Mouse (Mus musculus): ENCODE measurements around the gene Pdzd4. TPM values are rescaled to one million over a fixed set of nuclear protein-coding genes. Genes with fewer than 3 reads are reported as not detected.

The Pdzd4 gene
- polyA plus RNA-seq, 1 experiment from 2014 or later, result 1.2 TPM

DNA sequence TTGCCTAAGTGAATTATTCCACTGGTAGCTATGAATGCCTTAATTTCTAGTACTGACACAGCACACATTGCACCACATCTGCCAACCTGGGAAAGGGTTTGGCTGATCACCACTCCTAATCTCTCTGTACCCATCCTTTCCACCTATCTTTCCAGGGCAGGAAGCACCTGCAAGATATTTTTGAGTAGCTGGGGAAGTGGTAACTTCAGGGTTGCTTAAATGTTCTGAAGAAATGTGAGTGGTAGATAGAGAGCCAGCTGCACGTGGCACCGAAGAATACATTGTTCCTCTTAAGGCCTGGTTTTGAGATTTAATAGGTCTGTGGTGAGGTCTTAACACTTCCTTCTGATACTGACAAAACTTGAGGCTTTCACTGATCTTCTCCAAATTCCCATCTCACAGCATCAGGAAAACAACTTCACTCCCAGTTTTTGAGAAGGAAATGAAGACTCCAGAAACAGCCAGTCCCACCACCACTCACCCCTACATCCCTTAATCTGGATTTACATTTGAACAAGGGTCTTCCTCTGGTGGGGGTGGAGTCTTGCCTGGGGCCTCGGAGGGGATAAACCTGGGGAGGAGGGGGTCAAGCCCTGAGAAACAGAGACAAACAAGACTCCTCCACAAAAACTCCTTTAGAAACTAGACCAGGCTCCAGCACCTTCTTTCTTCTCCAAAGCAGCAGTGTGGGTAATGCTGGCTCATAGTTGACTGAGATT lies 8.0 kb downstream of the Pdzd4 start:
- no peaks in the 10 kb centered on the region for H3K9me3 ChIP-seq
- WGBS, result 69% methylated on average over 3 of the region's 3 CpGs

GRCm38 (mm10) chrX:73815072-73815471 lies 9.7 kb downstream of the Pdzd4 start:
- Histone ChIP-seq H3K36me3 (no peaks in the 10 kb centered on the region), H3K4me3 (peak overlapping the region; percentile 38), H3K9ac (peak overlapping the region; percentile 65), H3K4me2 (replicated peaks) (peak overlapping the region; percentile 53), H3K9me3 (no peaks in the 10 kb centered on the region), H3K27ac (no peak overlapping the region), H3K27me3 (peaks cover 2% of the 10 kb centered on the region; the same call in 1 of the 2 replicates), H3K4me1 (no peaks in the 10 kb centered on the region)
- peak; percentile 64; the same call in 1 of the 2 replicates for ATAC-seq (ENCODE audit: low FRiP score, low read depth)
- 4% methylated on average over 14 of the region's 14 CpGs for WGBS

More for the DNA sequence above, 8.0 kb downstream of the Pdzd4 start:
- H3K4me1 ChIP-seq, result no peaks in the 10 kb centered on the region
- no peak overlapping the region for H3K4me2 ChIP-seq (replicated peaks)
- H3K9ac ChIP-seq, result no peak overlapping the region
- no peak overlapping the region for H3K27ac ChIP-seq
- H3K4me3 ChIP-seq, result no peak overlapping the region
- H3K36me3 ChIP-seq, result no peaks in the 10 kb centered on the region
- no peak for ATAC-seq (ENCODE audit: low FRiP score, low read depth)
- H3K27me3 ChIP-seq, result peaks cover 2% of the 10 kb centered on the region; the same call in 1 of the 2 replicates

GRCm38 (mm10) chrX:73805814-73806213 lies 19.0 kb downstream of the Pdzd4 start:
- H3K27ac ChIP-seq, result no peak overlapping the region
- ATAC-seq (ENCODE audit: low FRiP score, low read depth), result no peak

DNA sequence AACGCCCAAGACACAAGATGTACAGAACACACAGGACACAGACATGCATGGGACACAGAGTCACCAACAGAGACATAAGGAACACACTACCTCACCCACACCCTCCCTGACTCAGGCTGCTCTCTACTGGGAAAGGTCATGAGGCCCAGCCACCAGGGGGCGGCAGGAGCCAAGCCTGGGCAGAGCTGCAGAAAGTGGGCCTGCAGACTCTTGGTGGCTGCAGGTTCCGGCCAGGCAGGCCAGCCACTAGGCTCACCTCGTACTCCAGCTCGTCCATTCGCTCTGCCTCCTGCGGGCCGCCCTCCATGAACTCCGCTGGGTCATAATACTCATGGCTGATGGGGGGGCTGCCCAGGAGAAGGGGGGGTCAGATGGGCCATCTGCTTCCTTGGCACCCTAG lies 26.3 kb downstream of the Pdzd4 start:
- Histone ChIP-seq H3K27ac (no peak overlapping the region), H3K36me3 (peaks cover 5% of the 10 kb centered on the region), H3K4me3 (no peak overlapping the region), H3K27me3 (peaks cover 6% of the 10 kb centered on the region; the same call in 1 of the 2 replicates), H3K9ac (no peak overlapping the region), H3K4me2 (replicated peaks) (no peak overlapping the region), H3K4me1 (no peaks in the 10 kb centered on the region), H3K9me3 (no peaks in the 10 kb centered on the region)
- WGBS, result 47% methylated on average over 9 of the region's 9 CpGs
- ATAC-seq (ENCODE audit: low FRiP score, low read depth), result 0 out of 2 replicates have a peak, but pooled peaks have one; percentile 48

More at GRCm38 (mm10) chrX:73805814-73806213, 19.0 kb downstream of the Pdzd4 start:
- 39% methylated on average over 1 of the region's 1 CpGs for WGBS
- no peak overlapping the region for H3K4me3 ChIP-seq
- no peak overlapping the region for H3K4me2 ChIP-seq (replicated peaks)
- H3K9me3 ChIP-seq, result no peaks in the 10 kb centered on the region
- no peaks in the 10 kb centered on the region for H3K36me3 ChIP-seq
- H3K9ac ChIP-seq, result no peak overlapping the region
- no peaks in the 10 kb centered on the region for H3K4me1 ChIP-seq
- H3K27me3 ChIP-seq, result no peaks in the 10 kb centered on the region; the same call in 1 of the 2 replicates

GRCm38 (mm10) chrX:73797511-73797910 lies 27.3 kb downstream of the Pdzd4 start:
- Histone ChIP-seq H3K4me2 (replicated peaks) (no peak overlapping the region), H3K36me3 (peaks cover 5% of the 10 kb centered on the region), H3K27ac (no peak overlapping the region), H3K9ac (no peak overlapping the region), H3K9me3 (no peaks in the 10 kb centered on the region), H3K4me1 (no peaks in the 10 kb centered on the region), H3K27me3 (peaks cover 6% of the 10 kb centered on the region; the same call in 1 of the 2 replicates), H3K4me3 (no peak overlapping the region)
- ATAC-seq (ENCODE audit: low FRiP score, low read depth), result no peak
- 83% methylated on average over 2 of the region's 2 CpGs for WGBS

DNA sequence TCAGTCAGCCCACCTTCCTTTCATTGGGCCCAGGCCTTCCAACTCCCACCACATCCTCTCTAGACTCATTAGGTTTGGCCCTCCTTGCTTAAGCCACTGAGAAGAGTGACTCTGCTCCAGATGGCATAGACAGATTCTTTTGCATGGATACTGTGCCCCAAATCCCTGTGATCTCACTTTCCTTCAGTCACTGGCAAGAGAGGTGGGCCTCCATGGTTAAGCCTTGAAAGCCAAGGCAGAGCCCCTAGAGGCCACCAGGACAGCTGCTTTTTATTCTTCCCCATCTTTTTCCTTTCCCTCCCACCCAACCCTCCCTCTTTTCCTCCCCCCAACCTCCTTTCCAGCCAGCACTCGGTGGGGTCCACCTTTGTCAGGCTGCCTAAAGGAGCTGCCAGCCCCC lies 31.3 kb downstream of the Pdzd4 start:
- H3K4me2 ChIP-seq (replicated peaks), result no peak overlapping the region
- H3K27ac ChIP-seq, result no peak overlapping the region
- ATAC-seq (ENCODE audit: low FRiP score, low read depth), result no peak
- WGBS, result 14% methylated on average over 1 of the region's 1 CpGs
- H3K9me3 ChIP-seq, result no peaks in the 10 kb centered on the region
- H3K4me1 ChIP-seq, result no peaks in the 10 kb centered on the region
- H3K4me3 ChIP-seq, result no peak overlapping the region
- H3K9ac ChIP-seq, result no peak overlapping the region
- H3K27me3 ChIP-seq, result no peaks in the 10 kb centered on the region; the same call in 1 of the 2 replicates
- peaks cover 26% of the 10 kb centered on the region for H3K36me3 ChIP-seq

- H3K27me3 ChIP-seq, result no peaks in the 10 kb centered on the region; the same call in 1 of the 2 replicates
- no peak overlapping the region for H3K4me2 ChIP-seq (replicated peaks)
- no peak overlapping the region for H3K4me3 ChIP-seq
- H3K36me3 ChIP-seq, result peaks cover 26% of the 10 kb centered on the region
- ATAC-seq (ENCODE audit: low FRiP score, low read depth), result no peak
- H3K9ac ChIP-seq, result no peak overlapping the region
- no peaks in the 10 kb centered on the region for H3K9me3 ChIP-seq
- 0 out of 2 replicates have a peak, but pooled peaks cover under 1% of the 10 kb centered on the region for H3K4me1 ChIP-seq
- no peak overlapping the region for H3K27ac ChIP-seq
Observed at GRCm38 (mm10) chrX:73793039-73793438, 31.7 kb downstream of the Pdzd4 start.

DNA sequence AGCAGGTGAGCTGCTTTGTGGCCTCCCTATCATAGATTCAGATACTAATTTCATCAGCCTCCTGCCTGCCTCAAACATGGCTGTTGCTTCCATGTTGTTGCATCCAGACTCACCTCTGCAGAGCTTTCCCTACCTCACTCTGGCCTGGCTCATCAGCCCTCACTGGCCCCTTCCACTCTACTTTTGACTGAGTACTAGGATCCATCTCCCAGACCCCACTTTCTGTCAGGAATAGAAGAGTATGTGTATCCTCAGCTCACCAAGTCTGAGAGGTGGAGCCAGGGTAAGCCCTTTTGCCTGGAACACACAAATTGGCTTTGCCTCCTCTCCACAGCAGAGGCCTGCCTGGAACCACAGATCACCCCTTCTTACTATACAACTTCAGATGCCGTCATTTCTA lies 36.3 kb downstream of the Pdzd4 start:
- no peak overlapping the region for H3K27ac ChIP-seq
- H3K4me3 ChIP-seq, result peak overlapping the region; percentile 60; the same call in 1 of the 2 replicates
- no peaks in the 10 kb centered on the region for H3K9me3 ChIP-seq
- H3K36me3 ChIP-seq, result peaks cover 21% of the 10 kb centered on the region
- H3K9ac ChIP-seq, result peak overlapping the region; percentile 75
- H3K4me2 ChIP-seq (replicated peaks), result peak overlapping the region; percentile 68
- 81% methylated on average over 1 of the region's 1 CpGs for WGBS
- peaks cover 12% of the 10 kb centered on the region for H3K4me1 ChIP-seq
- peaks cover 5% of the 10 kb centered on the region for H3K27me3 ChIP-seq
- no peak for ATAC-seq (ENCODE audit: low FRiP score, low read depth)

DNA sequence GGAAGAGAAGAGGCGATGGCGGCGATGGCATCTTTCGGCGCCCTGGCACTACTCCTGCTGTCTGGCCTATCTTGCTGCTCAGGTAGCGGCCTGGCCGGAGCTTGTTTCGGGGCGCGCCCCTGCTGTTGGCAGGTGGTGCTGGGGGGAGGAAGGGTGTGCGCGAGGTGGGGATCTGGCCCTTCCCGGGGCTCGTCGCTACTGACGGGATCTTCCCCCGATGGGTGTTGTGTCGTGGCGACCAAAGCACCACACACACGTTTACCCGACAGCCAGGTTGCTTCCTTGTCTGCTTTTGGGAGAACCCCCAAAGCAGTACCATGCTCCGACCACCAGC lies 37.6 kb downstream of the Pdzd4 start:
- no peak; the same call in 1 of the 2 replicates for ATAC-seq (ENCODE audit: low FRiP score, low read depth)
- Histone ChIP-seq H3K4me1 (peaks cover 12% of the 10 kb centered on the region), H3K9me3 (no peaks in the 10 kb centered on the region), H3K36me3 (peaks cover 21% of the 10 kb centered on the region), H3K27me3 (peaks cover 5% of the 10 kb centered on the region), H3K27ac (peak overlapping the region; percentile 70; the same call in 1 of the 2 replicates), H3K4me2 (replicated peaks) (peak overlapping the region; percentile 68), H3K4me3 (peak overlapping the region; percentile 60), H3K9ac (peak overlapping the region; percentile 75)
- WGBS, result 23% methylated on average over 22 of the region's 22 CpGs

GRCm38 (mm10) chrX:73786364-73787224 lies 38.2 kb downstream of the Pdzd4 start, which contains the start of the genes Idh3g and Ssr4:
Gene Idh3g, minus strand, starts transcription at chrX:73786897.
Gene Ssr4, plus strand, starts transcription at chrX:73787028.
- WGBS, result 20% methylated on average over 52 of the region's 52 CpGs
- peak within 1 kb of the TSS; percentile 85; the same call in 1 of the 2 replicates for H3K27ac ChIP-seq
- H3K9me3 ChIP-seq, result no peaks in the 10 kb centered on the region
- H3K4me3 ChIP-seq, result peak within 1 kb of the TSS; percentile 60
- peak; percentile 95 for ATAC-seq (ENCODE audit: low FRiP score, low read depth)
- peak within 1 kb of the TSS; percentile 75 for H3K9ac ChIP-seq
- peaks cover 5% of the 10 kb centered on the region for H3K27me3 ChIP-seq
- H3K4me2 ChIP-seq (replicated peaks), result peak within 1 kb of the TSS; percentile 68
- H3K36me3 ChIP-seq, result peaks cover 25% of the 10 kb centered on the region
- H3K4me1 ChIP-seq, result peaks cover 12% of the 10 kb centered on the region

DNA sequence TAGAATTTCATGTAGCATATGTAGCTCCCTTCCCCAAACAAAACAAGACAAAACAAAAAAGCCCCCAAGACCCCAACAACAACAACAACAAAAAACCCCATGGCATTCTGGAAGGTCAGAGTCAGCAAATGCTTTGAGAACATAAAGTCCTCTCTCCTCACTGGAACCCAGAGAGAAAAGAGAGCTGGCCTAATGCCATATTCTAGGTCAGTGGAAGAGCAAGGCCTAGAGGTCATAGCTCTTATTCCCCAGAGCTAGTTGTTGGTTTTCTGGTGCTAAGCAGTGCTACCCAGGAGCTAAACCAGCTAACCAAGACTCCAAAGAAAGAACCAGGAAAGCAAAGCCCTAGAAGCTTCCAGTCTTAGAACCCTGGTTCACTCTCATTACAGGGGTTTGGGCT lies 39.1 kb downstream of the Pdzd4 start:
- H3K9ac ChIP-seq, result peak overlapping the region; percentile 75
- H3K27me3 ChIP-seq, result peaks cover 5% of the 10 kb centered on the region
- H3K27ac ChIP-seq, result 0 out of 2 replicates have a peak overlapping the region, but pooled peaks have one; percentile 85

GRCm38 (mm10) chrX:73782227-73782626 lies 42.5 kb downstream of the Pdzd4 start:
- 89% methylated on average over 3 of the region's 3 CpGs for WGBS
- peaks cover 5% of the 10 kb centered on the region for H3K27me3 ChIP-seq
- H3K9ac ChIP-seq, result no peak overlapping the region
- H3K27ac ChIP-seq, result no peak overlapping the region
- no peaks in the 10 kb centered on the region for H3K9me3 ChIP-seq
- H3K4me1 ChIP-seq, result peaks cover 10% of the 10 kb centered on the region
- peaks cover 47% of the 10 kb centered on the region for H3K36me3 ChIP-seq
- no peak overlapping the region for H3K4me3 ChIP-seq
- H3K4me2 ChIP-seq (replicated peaks), result no peak overlapping the region
- ATAC-seq (ENCODE audit: low FRiP score, low read depth), result no peak

More for the DNA sequence above, 39.1 kb downstream of the Pdzd4 start:
- ATAC-seq (ENCODE audit: low FRiP score, low read depth), result no peak
- H3K9me3 ChIP-seq, result no peaks in the 10 kb centered on the region
- H3K36me3 ChIP-seq, result peaks cover 27% of the 10 kb centered on the region
- peak overlapping the region; percentile 60 for H3K4me3 ChIP-seq
- peak overlapping the region; percentile 68 for H3K4me2 ChIP-seq (replicated peaks)
- peaks cover 12% of the 10 kb centered on the region for H3K4me1 ChIP-seq
